42 mouse cellular contexts compared by ENCODE assay signal in the genomic region with DNA sequence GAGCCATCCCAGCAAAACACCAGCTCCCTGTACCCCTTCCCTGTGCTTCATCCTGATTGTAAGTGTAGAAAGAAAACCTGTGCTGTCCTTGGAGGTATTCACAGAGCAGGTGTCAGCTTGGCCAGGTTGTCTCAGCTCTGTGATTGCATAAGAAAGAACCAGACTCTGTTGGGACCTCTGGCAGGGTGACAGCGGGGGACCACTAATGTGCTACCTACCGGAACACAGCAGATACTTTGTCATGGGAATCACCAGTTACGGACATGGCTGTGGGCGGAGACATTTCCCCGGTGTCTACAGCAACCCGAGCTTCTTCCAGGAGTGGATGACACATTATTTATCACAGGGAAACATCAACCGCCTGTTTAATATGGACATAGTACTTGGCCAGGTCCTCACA. TPM values are rescaled to one million over a fixed set of nuclear protein-coding genes. Genes with fewer than 3 reads are reported as not detected.
"Had no signal": no experiment of that assay in that cellular context is flagged by ENCODE, and none has a peak within 500 bp of the region (broad histone marks: within the 10 kb centered on the region; RNA-seq: fewer than 3 reads in every experiment).

No protein-coding gene starts in this region.

- DNase-seq: gastrocnemius, postnatal 25 days; heart, postnatal 10 days; heart, postnatal 4 days; kidney, adult 11 months; kidney, adult 2 months; kidney, adult 9 months; kidney, postnatal 10 days; kidney, postnatal 36 days; layer of hippocampus, adult 9-11 months; layer of hippocampus, postnatal 36 days; left cerebral cortex, postnatal 4 days had no signal

- H3K36me3 ChIP-seq: heart, embryonic 10.5 days; heart, embryonic 12.5 days; hindbrain, embryonic 10.5 days; hindbrain, embryonic 12.5 days; kidney, embryonic 15.5 days; limb, embryonic 13.5 days; limb, embryonic 15.5 days; liver, embryonic 12.5 days had no signal

- H3K4me1 ChIP-seq: hindbrain, embryonic 10.5 days; hindbrain, embryonic 12.5 days; limb, embryonic 13.5 days; limb, embryonic 15.5 days; liver, embryonic 12.5 days had no signal

- H3K27ac ChIP-seq: heart, embryonic 10.5 days; hindbrain, embryonic 10.5 days; hindbrain, embryonic 12.5 days; hindbrain, embryonic 14.5 days; kidney, embryonic 15.5 days; limb, embryonic 13.5 days; limb, embryonic 15.5 days; liver, embryonic 12.5 days; liver, embryonic 14.5 days had no signal

- H3K4me3 ChIP-seq: heart, embryonic 10.5 days; heart, embryonic 12.5 days; hindbrain, embryonic 10.5 days; hindbrain, embryonic 12.5 days; kidney, embryonic 15.5 days; limb, embryonic 13.5 days; limb, embryonic 15.5 days; liver, embryonic 12.5 days had no signal

- H3K27me3 ChIP-seq: hindbrain, embryonic 12.5 days; kidney, embryonic 15.5 days; limb, embryonic 13.5 days; limb, embryonic 15.5 days; liver, embryonic 12.5 days had no signal

RNA-seq across cellular contexts. Expression of gene Tmprss12, which starts 11.7 kb away (rescaled TPM):
- total RNA-seq: gastrocnemius, adult 18-20 months; gastrocnemius, adult 8-10 months; gastrocnemius, postnatal 25 days; gastrocnemius, postnatal 4 days; granulocyte monocyte progenitor cell, adult 5-6 weeks; heart, adult 8-10 months; heart, postnatal 10 days; heart, postnatal 25 days; heart, postnatal 4 days; layer of hippocampus, adult 18-20 months; layer of hippocampus, adult 8-10 months; layer of hippocampus, postnatal 14 days; layer of hippocampus, postnatal 36 days; left cerebral cortex, adult 18-20 months; left cerebral cortex, adult 8-10 months; left cerebral cortex, postnatal 10 days; left cerebral cortex, postnatal 25 days; left cerebral cortex, postnatal 4 days; liver, adult 2 months had no signal
- polyA plus RNA-seq: heart, embryonic 10.5 days; heart, embryonic 12.5 days; heart, embryonic 14.5 days; heart, embryonic 16.5 days; hindbrain, embryonic 10.5 days; hindbrain, embryonic 12.5 days; hindbrain, embryonic 14.5 days; hindbrain, embryonic 16.5 days; intestine, embryonic 14.5 days; intestine, embryonic 16.5 days; kidney, embryonic 15.5 days; large intestine, adult 2 months; limb, embryonic 11.5 days; limb, embryonic 13.5 days; limb, embryonic 15.5 days; liver, adult 2 months; liver, embryonic 12.5 days; liver, embryonic 14.5 days had no signal

RNA-seq across cellular contexts. Expression of gene Mettl7a3, which starts 42.4 kb away (rescaled TPM):
- total RNA-seq: granulocyte monocyte progenitor cell, adult 5-6 weeks; heart, postnatal 10 days; heart, postnatal 4 days; layer of hippocampus, postnatal 14 days; liver, adult 2 months had no signal
- polyA plus RNA-seq: heart, embryonic 10.5 days; heart, embryonic 12.5 days; heart, embryonic 14.5 days; heart, embryonic 16.5 days; hindbrain, embryonic 10.5 days; hindbrain, embryonic 14.5 days; intestine, embryonic 14.5 days; intestine, embryonic 16.5 days; kidney, embryonic 15.5 days; large intestine, adult 2 months; limb, embryonic 11.5 days; liver, adult 2 months; liver, embryonic 12.5 days; liver, embryonic 14.5 days had no signal
